Mouse (Mus musculus): Measurements from ENCODE around the gene Tbc1d9.

The Tbc1d9 gene

GRCm38 (mm10) chr8:83178228-83178742 is 13.1 kb downstream of the Tbc1d9 start:
- no peak for DNase-seq (ENCODE audit: low spot score)

- DNase-seq (ENCODE audit: low spot score), result no peak
These were observed 16.8 kb downstream of the Tbc1d9 start for GRCm38 (mm10) chr8:83181851-83182482.

GRCm38 (mm10) chr8:83182784-83183183 is 17.6 kb downstream of the Tbc1d9 start:
- DNase-seq (ENCODE audit: low spot score), result no peak

- no peak for DNase-seq (ENCODE audit: low spot score)
These were observed 21.2 kb downstream of the Tbc1d9 start for GRCm38 (mm10) chr8:83186376-83186775.

GRCm38 (mm10) chr8:83187363-83187962 is 22.3 kb downstream of the Tbc1d9 start:
- DNase-seq (ENCODE audit: low spot score), result no peak

- no peak for DNase-seq (ENCODE audit: low spot score)
These were observed 24.5 kb downstream of the Tbc1d9 start for GRCm38 (mm10) chr8:83189538-83190095.

- DNase-seq (ENCODE audit: low spot score), result no peak
These were observed 30.9 kb downstream of the Tbc1d9 start for GRCm38 (mm10) chr8:83196088-83196487.

- DNase-seq (ENCODE audit: low spot score), result no peak
These were observed 34.6 kb downstream of the Tbc1d9 start for GRCm38 (mm10) chr8:83199715-83200114.

- DNase-seq (ENCODE audit: low spot score), result no peak
These were observed 35.3 kb downstream of the Tbc1d9 start for GRCm38 (mm10) chr8:83200191-83201177.

GRCm38 (mm10) chr8:83202946-83203345 is 37.8 kb downstream of the Tbc1d9 start:
- DNase-seq (ENCODE audit: low spot score), result no peak

- DNase-seq (ENCODE audit: low spot score), result no peak
These were observed 40.8 kb downstream of the Tbc1d9 start for GRCm38 (mm10) chr8:83205907-83206306.

- no peak for DNase-seq (ENCODE audit: low spot score)
These were observed 44.4 kb downstream of the Tbc1d9 start for GRCm38 (mm10) chr8:83209581-83209980.

GRCm38 (mm10) chr8:83210676-83211075 is 45.5 kb downstream of the Tbc1d9 start:
- DNase-seq (ENCODE audit: low spot score), result no peak

- no peak for DNase-seq (ENCODE audit: low spot score)
These were observed 49.9 kb downstream of the Tbc1d9 start for GRCm38 (mm10) chr8:83215065-83215464.

GRCm38 (mm10) chr8:83216520-83216919 is 51.4 kb downstream of the Tbc1d9 start:
- no peak for DNase-seq (ENCODE audit: low spot score)

- DNase-seq (ENCODE audit: low spot score), result no peak
These were observed 52.0 kb downstream of the Tbc1d9 start for GRCm38 (mm10) chr8:83217196-83217595.

GRCm38 (mm10) chr8:83217891-83218290 is 52.7 kb downstream of the Tbc1d9 start:
- DNase-seq (ENCODE audit: low spot score), result no peak

GRCm38 (mm10) chr8:83219392-83219791 is 54.2 kb downstream of the Tbc1d9 start:
- DNase-seq (ENCODE audit: low spot score), result no peak

GRCm38 (mm10) chr8:83220746-83221145 is 55.6 kb downstream of the Tbc1d9 start:
- DNase-seq (ENCODE audit: low spot score), result no peak

- no peak for DNase-seq (ENCODE audit: low spot score)
These were observed 59.7 kb downstream of the Tbc1d9 start for GRCm38 (mm10) chr8:83224754-83225416.

- DNase-seq (ENCODE audit: low spot score), result no peak
These were observed 60.4 kb downstream of the Tbc1d9 start for GRCm38 (mm10) chr8:83225598-83225997.

GRCm38 (mm10) chr8:83227336-83227735 is 62.2 kb downstream of the Tbc1d9 start:
- DNase-seq (ENCODE audit: low spot score), result no peak

All from urinary bladder, postnatal 10 days (tissue).